Mouse (Mus musculus) liver, embryonic 13.5 days (tissue): ENCODE results near the gene Cd6. TPM values are rescaled to one million over a fixed set of nuclear protein-coding genes. Genes with fewer than 3 reads are reported as not detected.

Source experiments
- ATAC-seq: fragments of 200-750 bp; cut with Nextera tagmentation; 2 replicates; pipeline ENCODE4 v1.8.0; 2017; ENCODE audit warnings: low read depth, mild to moderate bottlenecking, moderate number of reproducible peaks, moderate library complexity
- DNase-seq: peaks from one replicate; pipeline ENCODE4 v3.0.0; 2022
- H3K27ac ChIP-seq: fragments of 300-500 bp; sonication (generic); 2 replicates; pipeline ENCODE4 v1.5.1; 2015; ENCODE audit warnings: moderate library complexity, mild to moderate bottlenecking, inconsistent platforms
- H3K27me3 ChIP-seq: fragments of 300-500 bp; sonication (generic); 2 replicates; pipeline ENCODE4 v1.6.1; 2015; ENCODE audit warnings: mild to moderate bottlenecking, inconsistent platforms
- H3K36me3 ChIP-seq: fragments of 300-500 bp; sonication (generic); 2 replicates; pipeline ENCODE4 v1.6.1; 2015; ENCODE audit warnings: mild to moderate bottlenecking, inconsistent platforms
- H3K4me1 ChIP-seq: fragments of 300-500 bp; sonication (generic); replicated peaks from 2 replicates; pipeline ENCODE4 v1.6.1; 2015; ENCODE audit warnings: inconsistent platforms
- H3K4me2 ChIP-seq: fragments of 300-500 bp; sonication (generic); 2 replicates; pipeline ENCODE4 v1.6.1; 2015; ENCODE audit warnings: inconsistent platforms, mild to moderate bottlenecking, moderate library complexity
- H3K4me3 ChIP-seq: fragments of 300-500 bp; sonication (generic); replicated peaks from 2 replicates; pipeline ENCODE4 v1.5.1; 2015; ENCODE audit warnings: mild to moderate bottlenecking, inconsistent platforms
- H3K9ac ChIP-seq: fragments of 300-500 bp; sonication (generic); 2 replicates; pipeline ENCODE4 v1.6.1; 2015; ENCODE audit warnings: mild to moderate bottlenecking, inconsistent platforms
- H3K9me3 ChIP-seq: fragments of 300-500 bp; sonication (generic); replicated peaks from 2 replicates; pipeline ENCODE4 v1.6.1; 2016; ENCODE audit warnings: inconsistent platforms
- WGBS: fragments of 180-500 bp; shearing (Covaris S2); methylation state at CpG from one replicate; pipeline ENCODE4 v1.1.7; 2015; ENCODE audit not compliant: insufficient replicate concordance; 5-methylcytosine and 5-hydroxymethylcytosine counted together
- polyA plus RNA-seq: library from polyadenylated mRNA; unstranded; fragments of >200 nt; fragmentation: Nextera tagmentation; extraction: Ambion mirVana; gene quantifications from 2 replicates; pipeline ENCODE4 v1.2.1, GENCODE M21; 2015

The Cd6 gene
- polyA plus RNA-seq, 1 experiment from 2014 or later: 0.03 TPM

- 44% methylated on average over 6 of the region's 6 CpGs for WGBS
- no peak for DNase-seq
- Histone ChIP-seq H3K27ac (no peak overlapping the region), H3K4me3 (no peak overlapping the region), H3K9me3 (no peaks in the 10 kb centered on the region), H3K9ac (no peak overlapping the region), H3K36me3 (no peaks in the 10 kb centered on the region), H3K27me3 (no peaks in the 10 kb centered on the region), H3K4me1 (no peaks in the 10 kb centered on the region), H3K4me2 (no peak overlapping the region)
- ATAC-seq: no peak
Observed at GRCm38 (mm10) chr19:10811471-10811870, 18.4 kb downstream of the Cd6 start.

- no peaks in the 10 kb centered on the region for H3K36me3 ChIP-seq
- H3K4me3 ChIP-seq: no peak overlapping the region
- no peak for DNase-seq
- 49% methylated on average over 4 of the region's 4 CpGs for WGBS
- H3K9ac ChIP-seq: no peak overlapping the region
- no peak overlapping the region for H3K4me2 ChIP-seq
- no peaks in the 10 kb centered on the region for H3K27me3 ChIP-seq
- H3K27ac ChIP-seq: no peak overlapping the region
- H3K4me1 ChIP-seq: no peaks in the 10 kb centered on the region
- ATAC-seq: no peak
- H3K9me3 ChIP-seq: no peaks in the 10 kb centered on the region
Observed at GRCm38 (mm10) chr19:10810176-10810492, 19.7 kb downstream of the Cd6 start.

GRCm38 (mm10) chr19:10809428-10810175 lies 20.3 kb downstream of the Cd6 start:
- ATAC-seq (no peak), DNase-seq (no peak)
- WGBS: 62% methylated on average over 11 of the region's 11 CpGs
- Histone ChIP-seq H3K9me3 (no peaks in the 10 kb centered on the region), H3K9ac (no peak overlapping the region), H3K4me3 (no peak overlapping the region), H3K27ac (no peak overlapping the region), H3K36me3 (no peaks in the 10 kb centered on the region), H3K4me2 (no peak overlapping the region), H3K4me1 (no peaks in the 10 kb centered on the region), H3K27me3 (no peaks in the 10 kb centered on the region)

- Histone ChIP-seq H3K4me2 (no peak overlapping the region), H3K4me1 (no peaks in the 10 kb centered on the region), H3K4me3 (no peak overlapping the region), H3K27ac (no peak overlapping the region), H3K27me3 (no peaks in the 10 kb centered on the region), H3K9ac (no peak overlapping the region), H3K9me3 (no peaks in the 10 kb centered on the region), H3K36me3 (no peaks in the 10 kb centered on the region)
- WGBS: 66% methylated on average over 12 of the region's 12 CpGs
- DNase-seq (no peak), ATAC-seq (no peak)
Observed at GRCm38 (mm10) chr19:10808524-10809233, 21.2 kb downstream of the Cd6 start.

GRCm38 (mm10) chr19:10805661-10806285 lies 24.1 kb downstream of the Cd6 start:
- Histone ChIP-seq H3K36me3 (no peaks in the 10 kb centered on the region), H3K4me3 (no peak overlapping the region), H3K27ac (no peak overlapping the region), H3K4me2 (no peak overlapping the region), H3K9ac (no peak overlapping the region), H3K4me1 (no peaks in the 10 kb centered on the region), H3K9me3 (no peaks in the 10 kb centered on the region), H3K27me3 (no peaks in the 10 kb centered on the region)
- no peak for ATAC-seq
- 71% methylated on average over 11 of the region's 11 CpGs for WGBS
- DNase-seq: no peak

GRCm38 (mm10) chr19:10804850-10805660 lies 24.8 kb downstream of the Cd6 start:
- no peak for ATAC-seq
- Histone ChIP-seq H3K27me3 (no peaks in the 10 kb centered on the region), H3K36me3 (no peaks in the 10 kb centered on the region), H3K9me3 (no peaks in the 10 kb centered on the region), H3K9ac (no peak overlapping the region), H3K27ac (no peak overlapping the region), H3K4me2 (no peak overlapping the region), H3K4me1 (no peaks in the 10 kb centered on the region), H3K4me3 (no peak overlapping the region)
- WGBS: 47% methylated on average over 2 of the region's 2 CpGs
- no peak for DNase-seq

- Histone ChIP-seq H3K27ac (no peak overlapping the region), H3K9ac (no peak overlapping the region), H3K4me2 (no peak overlapping the region), H3K9me3 (no peaks in the 10 kb centered on the region), H3K36me3 (no peaks in the 10 kb centered on the region), H3K4me3 (no peak overlapping the region), H3K27me3 (no peaks in the 10 kb centered on the region), H3K4me1 (no peaks in the 10 kb centered on the region)
- no peak for ATAC-seq
- 32% methylated on average over 5 of the region's 5 CpGs for WGBS
- no peak for DNase-seq
Observed at GRCm38 (mm10) chr19:10803751-10804150, 26.1 kb downstream of the Cd6 start.

- Histone ChIP-seq H3K4me3 (no peak overlapping the region), H3K4me2 (no peak overlapping the region), H3K4me1 (no peaks in the 10 kb centered on the region), H3K9ac (no peak overlapping the region), H3K9me3 (no peaks in the 10 kb centered on the region), H3K36me3 (no peaks in the 10 kb centered on the region), H3K27me3 (no peaks in the 10 kb centered on the region), H3K27ac (no peak overlapping the region)
- 70% methylated on average over 6 of the region's 6 CpGs for WGBS
- no peak for DNase-seq
- no peak for ATAC-seq
Observed at GRCm38 (mm10) chr19:10801906-10802305, 28.0 kb downstream of the Cd6 start.

GRCm38 (mm10) chr19:10801070-10801469 lies 28.8 kb downstream of the Cd6 start:
- WGBS: 41% methylated on average over 6 of the region's 6 CpGs
- Histone ChIP-seq H3K4me1 (no peaks in the 10 kb centered on the region), H3K36me3 (no peaks in the 10 kb centered on the region), H3K4me3 (no peak overlapping the region), H3K27me3 (no peaks in the 10 kb centered on the region), H3K27ac (no peak overlapping the region), H3K4me2 (no peak overlapping the region), H3K9ac (no peak overlapping the region), H3K9me3 (no peaks in the 10 kb centered on the region)
- DNase-seq (no peak), ATAC-seq (no peak)

GRCm38 (mm10) chr19:10799155-10799554 lies 30.7 kb downstream of the Cd6 start:
- Histone ChIP-seq H3K27me3 (no peaks in the 10 kb centered on the region), H3K4me1 (no peaks in the 10 kb centered on the region), H3K9ac (no peak overlapping the region), H3K27ac (no peak overlapping the region), H3K4me2 (no peak overlapping the region), H3K36me3 (no peaks in the 10 kb centered on the region), H3K9me3 (no peaks in the 10 kb centered on the region), H3K4me3 (no peak overlapping the region)
- ATAC-seq (no peak), DNase-seq (no peak)
- WGBS: 79% methylated on average over 17 of the region's 17 CpGs

- DNase-seq: no peak
- Histone ChIP-seq H3K4me3 (no peak overlapping the region), H3K9me3 (no peaks in the 10 kb centered on the region), H3K9ac (no peak overlapping the region), H3K27ac (no peak overlapping the region), H3K36me3 (no peaks in the 10 kb centered on the region), H3K27me3 (no peaks in the 10 kb centered on the region), H3K4me2 (no peak overlapping the region), H3K4me1 (no peaks in the 10 kb centered on the region)
- ATAC-seq: no peak
- 47% methylated on average over 10 of the region's 10 CpGs for WGBS
Observed at GRCm38 (mm10) chr19:10798576-10798975, 31.3 kb downstream of the Cd6 start.
